Mouse (Mus musculus) small intestine, adult 2 months (tissue): Measurements from ENCODE around the gene Ifi206.
"Not testable (repeated sequence)": the region's sequence is repeated elsewhere in the genome, so short reads cannot be mapped to it uniquely, and the experiment has no call there.

Experiments used
- CTCF ChIP-seq: fragments of 200-500 bp; IDR thresholded peaks from 2 replicates; pipeline ENCODE4 v1.5.1; 2012; ENCODE audit warnings: low read depth, mild to moderate bottlenecking, control low read depth, inconsistent platforms, low read length, moderate library complexity, mixed read lengths; ENCODE audit not compliant: insufficient replicate concordance, insufficient read length; ENCODE audit errors: extremely low read depth
- POLR2A ChIP-seq: fragments of 200-500 bp; IDR thresholded peaks from 2 replicates; pipeline ENCODE4 v1.6.1; 2012; ENCODE audit warnings: low read depth, mild to moderate bottlenecking, control low read depth, inconsistent platforms, low read length, moderate library complexity

- not testable (repeated sequence) for TF ChIP-seq POLR2A, CTCF
These were observed 45.0 kb upstream of the Ifi206 start, which contains the start of gene Ifi214 for GRCm38 (mm10) chr1:173535791-173536190.
